Mouse (Mus musculus) limb, embryonic 10.5 days (tissue): ENCODE data around the gene Mavs. TPM values are rescaled to one million over a fixed set of nuclear protein-coding genes. Genes with fewer than 3 reads are reported as not detected.
A peak's percentile ranks its signal among the peaks of the same experiment; 100 is the strongest.

Source experiments
- DNase-seq: peaks from one replicate; pipeline ENCODE4 v3.0.0-alpha.2; 2017; ENCODE audit warnings: low spot score
- H3K27ac ChIP-seq: fragments of 300-500 bp; sonication (generic); 2 replicates; pipeline ENCODE4 v1.5.1; 2016; ENCODE audit warnings: mild to moderate bottlenecking
- H3K27me3 ChIP-seq: fragments of 300-500 bp; sonication (generic); 2 replicates; pipeline ENCODE4 v1.6.1; 2016; ENCODE audit warnings: low read depth, mild to moderate bottlenecking; ENCODE audit not compliant: poor library complexity, severe bottlenecking
- H3K36me3 ChIP-seq: fragments of 300-500 bp; sonication (generic); 2 replicates; pipeline ENCODE4 v1.6.1; 2016; ENCODE audit warnings: mild to moderate bottlenecking, moderate library complexity
- H3K4me1 ChIP-seq: fragments of 300-500 bp; sonication (generic); 2 replicates; pipeline ENCODE4 v1.6.1; 2016
- H3K4me3 ChIP-seq: fragments of 300-500 bp; sonication (generic); 2 replicates; pipeline ENCODE4 v1.5.1; 2016; ENCODE audit warnings: mild to moderate bottlenecking, moderate library complexity
- H3K9me3 ChIP-seq: fragments of 300-500 bp; sonication (generic); replicated peaks from 2 replicates; pipeline ENCODE4 v1.6.1; 2016; ENCODE audit warnings: mild to moderate bottlenecking
- WGBS: fragments of 180-500 bp; shearing (Covaris S2); methylation state at CpG from one replicate; pipeline ENCODE4 v1.1.7; 2016; 5-methylcytosine and 5-hydroxymethylcytosine counted together
- polyA plus RNA-seq: library from polyadenylated mRNA; unstranded; fragments of >200 nt; fragmentation: Nextera tagmentation; extraction: Ambion mirVana; gene quantifications from 2 replicates; pipeline ENCODE4 v1.2.1, GENCODE M21; 2016

Mavs gene
- polyA plus RNA-seq, 1 experiment from 2014 or later: 21.5 TPM

GRCm38 (mm10) chr2:131203816-131204409, 29.9 kb upstream of the Mavs start:
- Histone ChIP-seq H3K36me3 (peaks cover 18% of the 10 kb centered on the region; the same call in 1 of the 2 replicates), H3K27me3 (no peaks in the 10 kb centered on the region), H3K9me3 (no peaks in the 10 kb centered on the region), H3K27ac (no peak overlapping the region), H3K4me1 (0 out of 2 replicates have a peak, but pooled peaks cover 4% of the 10 kb centered on the region), H3K4me3 (no peak overlapping the region)
- no peak for DNase-seq
- WGBS: 92% methylated on average over 6 of the region's 6 CpGs

DNA sequence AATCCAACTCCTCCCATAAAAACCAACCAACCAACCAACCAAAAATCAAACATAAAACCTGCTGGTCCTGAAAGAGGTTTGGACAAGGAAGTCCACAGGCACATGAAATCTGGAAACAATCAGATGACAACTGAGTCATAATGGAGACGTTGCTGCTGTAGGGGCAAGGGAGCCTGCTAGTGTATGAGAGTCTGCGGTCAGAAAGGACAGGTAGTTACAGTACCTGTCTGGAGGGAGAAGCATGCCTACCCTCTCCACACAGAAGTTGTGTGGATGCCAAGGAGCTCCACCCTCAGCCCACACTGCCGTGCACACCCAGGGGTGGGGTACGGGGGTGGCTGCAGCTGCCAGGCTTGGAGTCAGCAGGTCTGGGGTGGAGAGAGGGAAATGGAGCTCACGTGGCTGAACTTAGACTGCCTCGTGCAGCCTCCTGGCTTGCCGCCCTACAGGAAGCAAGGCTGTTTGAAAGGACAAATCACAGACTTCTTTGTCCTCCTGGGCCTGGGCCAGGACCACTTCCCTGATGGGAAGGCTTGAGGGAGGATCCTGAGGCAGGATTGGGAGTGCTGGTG, 29.4 kb upstream of the Mavs start:
- Histone ChIP-seq H3K9me3 (no peaks in the 10 kb centered on the region), H3K4me3 (no peak overlapping the region), H3K27ac (0 out of 2 replicates have a peak overlapping the region, but pooled peaks have one; percentile 37), H3K4me1 (peaks cover 9% of the 10 kb centered on the region), H3K36me3 (peaks cover 14% of the 10 kb centered on the region; the same call in 1 of the 2 replicates), H3K27me3 (no peaks in the 10 kb centered on the region)
- no peak for DNase-seq
- 68% methylated on average over 7 of the region's 7 CpGs for WGBS

GRCm38 (mm10) chr2:131205521-131206182, 28.2 kb upstream of the Mavs start:
- peaks cover 15% of the 10 kb centered on the region for H3K4me1 ChIP-seq
- DNase-seq: no peak
- H3K36me3 ChIP-seq: 0 out of 2 replicates have a peak, but pooled peaks cover 6% of the 10 kb centered on the region
- H3K27me3 ChIP-seq: no peaks in the 10 kb centered on the region
- WGBS: 87% methylated on average over 8 of the region's 8 CpGs
- H3K9me3 ChIP-seq: no peaks in the 10 kb centered on the region
- no peak overlapping the region for H3K4me3 ChIP-seq
- no peak overlapping the region for H3K27ac ChIP-seq

DNA sequence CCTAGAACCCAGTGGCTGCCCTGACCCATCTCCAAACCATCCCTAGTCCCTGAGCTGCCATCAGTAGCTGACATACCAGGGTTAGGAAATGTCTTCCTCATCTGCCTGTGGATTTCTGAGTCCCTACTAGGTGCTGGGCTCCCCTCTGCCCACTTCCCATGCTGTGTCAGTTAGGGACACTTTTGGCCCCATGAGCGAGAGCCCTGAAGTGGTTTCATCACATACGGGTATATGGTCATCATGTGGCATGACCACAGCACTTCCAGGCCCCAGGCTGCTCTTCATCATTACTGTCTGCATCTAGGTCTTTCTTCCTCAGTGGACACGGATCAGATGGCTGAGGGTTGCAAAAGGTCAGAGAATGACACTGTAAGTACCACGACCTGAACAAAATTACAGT, 27.1 kb upstream of the Mavs start, which contains the start of gene Ap5s1:
TSS of gene Ap5s1 (plus strand) at position 301 of the 400 bp plus-strand sequence.
- Histone ChIP-seq H3K27me3 (no peaks in the 10 kb centered on the region), H3K4me3 (no peak within 1 kb of the TSS), H3K9me3 (no peaks in the 10 kb centered on the region), H3K4me1 (peaks cover 23% of the 10 kb centered on the region), H3K36me3 (no peaks in the 10 kb centered on the region), H3K27ac (no peak within 1 kb of the TSS)
- WGBS: 81% methylated on average over 4 of the region's 4 CpGs
- DNase-seq: no peak

GRCm38 (mm10) chr2:131208356-131208755, 25.5 kb upstream of the Mavs start:
- Histone ChIP-seq H3K36me3 (peaks cover 11% of the 10 kb centered on the region), H3K9me3 (no peaks in the 10 kb centered on the region), H3K4me3 (no peak overlapping the region), H3K27me3 (no peaks in the 10 kb centered on the region), H3K27ac (no peak overlapping the region), H3K4me1 (peaks cover 23% of the 10 kb centered on the region)
- WGBS: 93% methylated on average over 2 of the region's 2 CpGs
- DNase-seq: no peak

DNA sequence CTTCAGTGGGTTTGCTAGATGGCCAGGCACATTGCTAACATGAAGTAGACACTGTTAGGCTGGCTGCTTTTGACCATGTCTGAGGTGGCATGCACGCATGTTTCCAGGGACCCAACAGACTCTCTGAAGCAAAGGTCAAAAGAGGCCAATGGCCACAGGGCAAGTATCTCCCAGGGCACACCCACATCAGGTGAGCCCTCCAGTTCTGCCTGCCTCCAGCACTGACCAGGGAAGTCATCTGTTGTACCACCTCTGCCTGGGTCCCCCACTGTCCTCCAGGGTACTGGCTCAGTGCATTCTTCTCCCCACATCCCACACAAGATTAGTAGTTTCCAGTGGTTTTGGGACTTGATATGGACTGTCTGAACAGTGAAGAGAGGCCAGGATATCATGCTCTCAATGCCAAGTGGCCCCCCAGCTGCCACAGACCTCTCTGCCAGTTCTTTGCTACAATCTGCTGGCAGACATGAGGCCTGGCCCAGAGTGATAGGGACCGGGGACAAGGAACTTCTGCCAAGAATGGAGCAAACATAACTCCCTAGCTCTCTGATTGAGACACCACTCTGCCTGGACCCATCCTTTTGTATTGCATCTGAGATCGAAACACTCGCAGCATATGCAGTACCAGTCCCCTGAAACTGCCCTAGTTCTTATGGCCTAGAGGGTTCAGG, 24.6 kb upstream of the Mavs start:
- 72% methylated on average over 4 of the region's 4 CpGs for WGBS
- no peaks in the 10 kb centered on the region for H3K9me3 ChIP-seq
- H3K27me3 ChIP-seq: no peaks in the 10 kb centered on the region
- H3K4me3 ChIP-seq: peak overlapping the region; percentile 65
- H3K4me1 ChIP-seq: peaks cover 23% of the 10 kb centered on the region
- peaks cover 11% of the 10 kb centered on the region for H3K36me3 ChIP-seq
- no peak for DNase-seq
- peak overlapping the region; percentile 91 for H3K27ac ChIP-seq

DNA sequence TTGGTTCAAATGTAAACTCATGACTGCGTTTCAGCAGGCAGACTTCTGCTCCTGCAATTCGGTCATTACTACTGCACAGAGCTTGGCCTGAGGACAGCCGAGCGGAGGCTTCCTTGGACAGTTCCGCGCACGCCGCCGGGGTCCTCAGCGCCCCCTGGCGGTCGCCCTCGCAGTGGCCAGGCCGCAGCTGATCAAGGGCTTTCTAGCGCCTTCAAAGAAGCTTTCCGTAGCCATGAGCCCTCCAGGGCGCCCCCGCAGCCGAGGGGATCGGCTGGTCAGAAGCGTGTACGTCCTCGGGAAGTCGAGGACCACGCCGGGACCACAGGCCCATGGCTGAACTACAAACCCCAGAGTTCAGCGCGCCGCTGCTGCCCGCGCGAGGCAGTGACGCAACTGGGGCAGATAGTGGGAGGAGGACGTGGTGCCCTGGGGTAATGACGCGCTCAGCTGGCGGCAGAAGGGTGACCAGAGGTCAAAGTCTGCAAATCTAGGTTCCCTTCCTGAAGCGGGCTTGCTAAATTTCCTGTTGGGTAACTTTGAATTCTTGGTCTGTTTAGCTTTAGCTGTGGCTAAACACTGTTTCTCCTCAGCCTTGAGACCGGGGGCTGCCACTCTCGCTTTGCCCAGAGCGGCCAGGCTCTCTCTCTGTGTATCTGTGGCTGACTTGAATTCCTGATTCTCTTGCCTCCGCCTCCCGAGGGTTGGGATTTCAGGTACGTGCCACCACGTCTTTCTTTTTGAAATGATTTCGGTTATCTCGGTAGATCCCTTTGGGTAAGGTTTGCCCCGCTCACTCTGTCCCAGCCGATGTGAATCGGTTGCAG, 23.7 kb upstream of the Mavs start:
- peak overlapping the region; percentile 65 for H3K4me3 ChIP-seq
- H3K36me3 ChIP-seq: peaks cover 11% of the 10 kb centered on the region
- no peaks in the 10 kb centered on the region for H3K27me3 ChIP-seq
- H3K27ac ChIP-seq: peak overlapping the region; percentile 91
- WGBS: 2% methylated on average over 50 of the region's 50 CpGs
- peaks cover 19% of the 10 kb centered on the region for H3K4me1 ChIP-seq
- H3K9me3 ChIP-seq: no peaks in the 10 kb centered on the region
- DNase-seq: peak; percentile 97

GRCm38 (mm10) chr2:131211026-131211615, 22.7 kb upstream of the Mavs start:
- peaks cover 19% of the 10 kb centered on the region for H3K4me1 ChIP-seq
- H3K27me3 ChIP-seq: no peaks in the 10 kb centered on the region
- 79% methylated on average over 9 of the region's 9 CpGs for WGBS
- peaks cover 11% of the 10 kb centered on the region for H3K36me3 ChIP-seq
- no peak overlapping the region for H3K27ac ChIP-seq
- H3K9me3 ChIP-seq: no peaks in the 10 kb centered on the region
- no peak for DNase-seq
- peak overlapping the region; percentile 65 for H3K4me3 ChIP-seq

- no peak for DNase-seq
- WGBS: 91% methylated on average over 7 of the region's 7 CpGs
Observed at GRCm38 (mm10) chr2:131213773-131214172, 20.1 kb upstream of the Mavs start.

DNA sequence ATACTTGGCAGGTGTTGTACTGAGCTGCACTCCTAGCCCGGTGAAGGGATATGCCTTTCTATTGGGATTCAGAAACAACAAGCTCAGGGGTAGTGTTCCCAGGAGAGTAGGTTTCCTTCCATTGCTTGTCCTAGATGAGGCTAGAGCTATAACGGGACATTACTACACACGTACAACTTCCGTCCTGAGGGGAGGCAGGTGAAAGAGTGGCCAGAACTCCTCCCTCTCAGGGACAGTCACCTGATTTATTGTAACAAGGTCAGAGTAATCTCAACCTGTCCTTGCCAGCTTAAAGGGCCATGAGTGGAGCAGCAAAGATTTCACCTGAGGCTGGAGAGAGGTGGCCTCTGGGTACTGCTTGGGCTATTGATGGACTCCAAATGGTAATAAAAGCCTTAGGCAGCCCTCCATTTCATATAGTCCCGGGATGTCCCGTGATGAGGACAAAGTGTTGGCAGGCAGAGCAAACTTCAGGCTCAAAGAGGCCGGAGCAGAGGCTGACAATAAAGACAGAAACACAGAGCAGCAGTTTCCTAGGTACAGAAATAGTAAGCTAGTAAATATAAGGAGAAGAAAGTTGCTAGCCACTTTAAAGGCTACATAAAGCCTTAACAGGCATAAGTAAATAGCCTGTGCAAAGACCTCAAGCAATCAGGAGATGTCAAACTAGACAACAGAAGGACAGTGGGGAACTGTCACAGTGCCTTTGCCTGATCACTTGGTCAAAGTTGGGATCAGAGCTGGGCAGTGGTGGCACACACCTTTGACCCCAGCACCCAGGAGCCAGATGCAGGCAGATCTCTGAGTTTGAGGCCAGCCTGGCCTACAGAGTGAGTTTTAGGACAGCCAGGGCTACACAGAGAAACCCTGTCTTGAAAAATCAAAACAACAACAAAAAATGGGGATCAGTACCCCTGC, 17.7 kb upstream of the Mavs start:
- H3K36me3 ChIP-seq: peaks cover 11% of the 10 kb centered on the region
- H3K4me1 ChIP-seq: peaks cover 2% of the 10 kb centered on the region
- WGBS: 88% methylated on average over 7 of the region's 7 CpGs
- H3K9me3 ChIP-seq: no peaks in the 10 kb centered on the region
- H3K27ac ChIP-seq: no peak overlapping the region
- H3K4me3 ChIP-seq: no peak overlapping the region
- DNase-seq: no peak
- no peaks in the 10 kb centered on the region for H3K27me3 ChIP-seq

More at GRCm38 (mm10) chr2:131213773-131214172, 20.1 kb upstream of the Mavs start:
- Histone ChIP-seq H3K27ac (0 out of 2 replicates have a peak overlapping the region, but pooled peaks have one; percentile 42), H3K4me1 (peaks cover 19% of the 10 kb centered on the region), H3K36me3 (peaks cover 11% of the 10 kb centered on the region), H3K27me3 (no peaks in the 10 kb centered on the region), H3K4me3 (no peak overlapping the region), H3K9me3 (no peaks in the 10 kb centered on the region)

DNA sequence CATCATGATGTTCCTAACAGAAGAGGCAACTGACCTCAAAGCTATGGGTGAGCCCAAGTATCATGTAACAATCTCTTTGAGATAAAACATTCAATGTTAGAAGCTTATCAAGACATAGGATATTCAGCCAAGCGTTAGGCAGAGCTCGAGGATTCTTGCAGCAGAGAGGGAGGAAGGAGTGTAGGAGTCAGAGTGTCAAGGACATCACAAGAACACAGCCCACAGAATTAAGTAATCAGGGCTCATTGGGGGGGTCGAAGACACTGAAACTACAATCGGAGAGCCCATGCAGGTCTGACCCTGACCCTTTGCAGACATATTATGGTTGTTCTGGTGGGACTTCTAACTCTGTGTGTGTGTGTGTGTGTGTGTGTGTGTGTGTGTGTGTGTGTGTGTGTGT, 13.8 kb upstream of the Mavs start:
- Histone ChIP-seq H3K4me3 (no peak overlapping the region), H3K4me1 (no peaks in the 10 kb centered on the region), H3K27me3 (no peaks in the 10 kb centered on the region), H3K27ac (no peak overlapping the region), H3K36me3 (no peaks in the 10 kb centered on the region), H3K9me3 (no peaks in the 10 kb centered on the region)
- DNase-seq: no peak
- 83% methylated on average over 4 of the region's 4 CpGs for WGBS
